Mouse (Mus musculus) lung, embryonic 16.5 days (tissue): ENCODE measurements around the gene Pou6f2. TPM values are rescaled to one million over a fixed set of nuclear protein-coding genes. Genes with fewer than 3 reads are reported as not detected.

Experiments
- ATAC-seq: fragments of 200-750 bp; cut with Nextera tagmentation; 2 replicates; pipeline ENCODE4 v1.8.0; 2017; ENCODE audit warnings: low read depth, mild to moderate bottlenecking, moderate library complexity
- H3K27ac ChIP-seq: fragments of 300-500 bp; sonication (generic); 2 replicates; pipeline ENCODE4 v1.5.1; 2014; ENCODE audit warnings: mild to moderate bottlenecking, control low read depth, low read length
- H3K27me3 ChIP-seq: fragments of 300-500 bp; sonication (generic); 2 replicates; pipeline ENCODE4 v1.6.1; 2014; ENCODE audit warnings: low read depth, low read length, mixed read lengths; ENCODE audit not compliant: control insufficient read depth, insufficient read depth
- H3K36me3 ChIP-seq: fragments of 300-500 bp; sonication (generic); 2 replicates; pipeline ENCODE4 v1.6.1; 2014; ENCODE audit warnings: low read length; ENCODE audit not compliant: control insufficient read depth, insufficient read depth
- H3K4me1 ChIP-seq: fragments of 300-500 bp; sonication (generic); replicated peaks from 2 replicates; pipeline ENCODE4 v1.6.1; 2014; ENCODE audit warnings: low read length, mixed read lengths; ENCODE audit not compliant: control insufficient read depth, insufficient read depth
- H3K4me2 ChIP-seq: fragments of 300-500 bp; sonication (generic); 2 replicates; pipeline ENCODE4 v1.6.1; 2014; ENCODE audit warnings: low read depth, low read length, control low read depth
- H3K4me3 ChIP-seq: fragments of 300-500 bp; sonication (generic); 2 replicates; pipeline ENCODE4 v1.5.1; 2014; ENCODE audit warnings: mild to moderate bottlenecking, low read length, control low read depth
- H3K9ac ChIP-seq: fragments of 300-500 bp; sonication (generic); 2 replicates; pipeline ENCODE4 v1.6.1; 2014; ENCODE audit warnings: low read length, control low read depth
- H3K9me3 ChIP-seq: fragments of 300-500 bp; sonication (generic); 2 replicates; pipeline ENCODE4 v1.6.1; 2016; ENCODE audit warnings: low read length; ENCODE audit not compliant: control insufficient read depth
- WGBS: fragments of 180-500 bp; shearing (Covaris S2); extraction: QIAGEN DNeasy Blood & Tissue Kit; methylation state at CpG from one replicate; pipeline ENCODE4 v1.1.7; 2014; 5-methylcytosine and 5-hydroxymethylcytosine counted together
- polyA plus RNA-seq: library from polyadenylated mRNA; unstranded; fragments of >200 nt; fragmentation: Nextera tagmentation; extraction: Ambion mirVana; gene quantifications from 2 replicates; pipeline ENCODE4 v1.2.1, GENCODE M21; 2015

Gene Pou6f2
- 0.26 and 0.29 TPM in 2 replicates for polyA plus RNA-seq

DNA sequence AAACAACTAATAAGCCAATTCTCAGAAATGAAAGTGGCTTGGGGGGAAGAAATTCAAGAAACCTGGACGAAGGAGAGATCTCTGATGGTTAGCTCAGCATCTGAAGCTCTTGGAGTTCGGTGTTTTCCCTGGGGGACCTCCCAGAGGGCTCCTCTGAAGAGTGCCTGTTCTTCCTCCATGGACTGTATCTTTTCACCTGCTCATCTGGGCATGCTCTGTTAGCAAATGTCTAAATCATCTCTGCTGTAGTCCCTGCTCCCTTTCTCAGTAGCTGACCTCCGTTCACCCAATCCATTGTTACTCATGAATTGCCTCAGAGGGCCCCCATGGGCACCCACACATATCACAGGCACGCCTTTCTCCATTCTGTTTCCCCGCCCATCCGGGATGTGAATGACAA lies at the start of gene Pou6f2:
Gene Pou6f2, minus strand, starts transcription at position 101 of the 400 bp plus-strand sequence.
- no peak for ATAC-seq
- H3K27me3 ChIP-seq, result no peaks in the 10 kb centered on the region
- H3K9ac ChIP-seq, result no peak within 1 kb of the TSS
- H3K4me1 ChIP-seq, result no peaks in the 10 kb centered on the region
- H3K4me2 ChIP-seq, result no peak within 1 kb of the TSS
- H3K9me3 ChIP-seq, result no peaks in the 10 kb centered on the region
- H3K27ac ChIP-seq, result no peak within 1 kb of the TSS
- 80% methylated on average over 6 of the region's 6 CpGs for WGBS
- H3K4me3 ChIP-seq, result no peak within 1 kb of the TSS
- H3K36me3 ChIP-seq, result no peaks in the 10 kb centered on the region

DNA sequence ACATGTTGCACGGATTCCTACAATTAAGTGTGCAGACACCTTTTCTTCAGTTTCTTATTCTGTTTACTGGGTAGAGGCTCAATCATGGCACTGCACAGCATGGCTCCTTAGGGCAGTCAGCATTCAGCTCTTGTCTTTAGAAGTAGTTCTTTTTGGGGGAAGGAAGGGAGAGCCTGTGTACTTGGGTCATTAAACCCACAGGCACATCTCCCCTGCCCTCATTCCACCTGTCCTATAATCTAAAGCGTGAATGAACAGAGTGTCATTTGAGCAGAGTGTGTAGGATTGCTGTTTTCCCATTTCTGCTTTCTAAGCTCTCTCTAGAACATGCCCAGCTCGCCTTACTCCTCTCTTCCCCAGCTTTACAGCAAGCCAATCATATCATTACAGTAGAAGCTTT lies 42.4 kb upstream of the Pou6f2 start:
- H3K9ac ChIP-seq, result no peak overlapping the region
- ATAC-seq, result no peak
- no peak overlapping the region for H3K27ac ChIP-seq
- H3K9me3 ChIP-seq, result no peaks in the 10 kb centered on the region
- no peak overlapping the region for H3K4me3 ChIP-seq
- WGBS, result 72% methylated on average over 3 of the region's 3 CpGs
- no peaks in the 10 kb centered on the region for H3K27me3 ChIP-seq
- H3K36me3 ChIP-seq, result no peaks in the 10 kb centered on the region
- H3K4me1 ChIP-seq, result no peaks in the 10 kb centered on the region
- H3K4me2 ChIP-seq, result no peak overlapping the region

DNA sequence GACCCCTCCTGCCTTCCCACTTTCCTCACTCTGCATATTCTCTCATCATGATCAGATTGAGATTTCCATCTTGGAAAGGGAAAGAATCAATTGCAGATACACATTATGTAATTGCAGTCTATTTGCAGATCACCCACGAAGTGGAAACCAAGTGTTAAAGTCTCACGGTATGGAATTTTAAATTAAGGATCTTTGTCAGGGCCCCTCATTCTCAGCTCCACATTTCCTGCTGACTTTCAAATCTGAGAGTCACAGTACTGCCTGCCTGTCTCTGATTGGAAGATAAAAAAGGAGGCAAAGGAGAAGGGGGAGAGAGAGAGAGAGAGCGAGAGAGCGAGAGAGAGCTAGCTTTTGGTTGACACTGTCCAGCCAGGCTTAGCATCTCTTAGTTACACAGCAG lies 9.8 kb downstream of the Pou6f2 start:
- no peak for ATAC-seq
- Histone ChIP-seq H3K4me1 (no peaks in the 10 kb centered on the region), H3K27ac (no peak overlapping the region), H3K9me3 (no peaks in the 10 kb centered on the region), H3K4me2 (no peak overlapping the region), H3K27me3 (no peaks in the 10 kb centered on the region), H3K4me3 (no peak overlapping the region), H3K9ac (no peak overlapping the region), H3K36me3 (no peaks in the 10 kb centered on the region)
- WGBS, result 84% methylated on average over 4 of the region's 4 CpGs

DNA sequence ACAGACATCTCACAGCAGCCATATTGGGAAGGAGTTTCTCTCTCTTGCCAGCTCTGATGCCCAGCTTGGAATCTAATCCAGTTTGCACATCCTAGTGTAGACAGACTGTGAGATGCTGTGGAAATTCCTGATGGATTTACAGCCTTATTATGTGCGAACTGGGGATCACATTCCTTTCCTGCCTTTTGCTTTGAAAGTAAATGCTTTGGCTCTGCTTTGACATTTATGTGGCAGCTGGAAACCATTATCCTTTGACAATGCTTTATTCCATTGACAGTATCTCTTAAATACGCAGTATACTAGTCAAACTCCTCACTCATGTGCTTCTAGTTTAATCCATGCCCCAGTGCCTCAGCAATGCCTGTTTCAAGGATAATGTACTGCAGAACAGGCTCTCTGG lies 34.1 kb downstream of the Pou6f2 start:
- Histone ChIP-seq H3K27me3 (no peaks in the 10 kb centered on the region), H3K4me1 (no peaks in the 10 kb centered on the region), H3K27ac (no peak overlapping the region), H3K9ac (no peak overlapping the region), H3K9me3 (no peaks in the 10 kb centered on the region), H3K36me3 (no peaks in the 10 kb centered on the region), H3K4me3 (no peak overlapping the region), H3K4me2 (no peak overlapping the region)
- 40% methylated on average over 2 of the region's 2 CpGs for WGBS
- ATAC-seq, result no peak

DNA sequence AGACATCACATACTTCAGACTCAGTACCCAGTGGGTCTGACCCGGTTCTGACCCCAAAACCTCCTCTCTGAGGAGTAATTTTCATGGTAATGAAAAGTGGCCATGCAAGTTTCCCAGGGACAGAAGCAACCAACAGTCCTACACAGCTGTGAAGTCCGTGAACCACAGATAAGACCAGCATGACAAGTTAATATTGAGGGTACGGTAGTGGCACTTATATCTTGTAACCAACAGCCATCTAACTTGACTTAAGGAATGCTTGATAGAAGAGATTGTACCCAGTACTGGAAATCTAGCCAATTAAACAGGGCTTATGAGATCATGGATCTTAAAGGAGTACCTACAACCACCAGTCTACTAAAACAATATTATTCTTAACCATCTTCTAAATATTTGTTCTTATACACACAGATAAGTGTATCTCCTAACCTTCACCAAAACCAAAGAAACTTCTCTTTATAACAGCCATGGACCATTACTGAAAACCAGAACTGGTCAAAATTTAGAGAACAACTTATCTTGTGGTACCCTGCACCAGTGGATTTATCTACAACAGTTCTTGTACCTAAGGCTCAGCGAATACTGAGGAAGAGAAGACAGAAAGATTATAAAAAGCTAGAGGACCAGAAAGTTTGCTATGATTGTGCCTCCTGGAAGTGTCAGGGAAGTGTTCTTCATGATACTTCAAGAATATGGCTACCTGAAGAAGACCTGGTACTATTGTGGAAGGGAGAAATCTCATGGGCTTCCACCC lies 52.7 kb downstream of the Pou6f2 start:
- Histone ChIP-seq H3K36me3 (no peaks in the 10 kb centered on the region), H3K9ac (no peak overlapping the region), H3K4me3 (no peak overlapping the region), H3K27ac (no peak overlapping the region), H3K4me2 (no peak overlapping the region), H3K27me3 (no peaks in the 10 kb centered on the region), H3K4me1 (no peaks in the 10 kb centered on the region), H3K9me3 (no peaks in the 10 kb centered on the region)
- 42% methylated on average over 4 of the region's 4 CpGs for WGBS
- no peak for ATAC-seq

DNA sequence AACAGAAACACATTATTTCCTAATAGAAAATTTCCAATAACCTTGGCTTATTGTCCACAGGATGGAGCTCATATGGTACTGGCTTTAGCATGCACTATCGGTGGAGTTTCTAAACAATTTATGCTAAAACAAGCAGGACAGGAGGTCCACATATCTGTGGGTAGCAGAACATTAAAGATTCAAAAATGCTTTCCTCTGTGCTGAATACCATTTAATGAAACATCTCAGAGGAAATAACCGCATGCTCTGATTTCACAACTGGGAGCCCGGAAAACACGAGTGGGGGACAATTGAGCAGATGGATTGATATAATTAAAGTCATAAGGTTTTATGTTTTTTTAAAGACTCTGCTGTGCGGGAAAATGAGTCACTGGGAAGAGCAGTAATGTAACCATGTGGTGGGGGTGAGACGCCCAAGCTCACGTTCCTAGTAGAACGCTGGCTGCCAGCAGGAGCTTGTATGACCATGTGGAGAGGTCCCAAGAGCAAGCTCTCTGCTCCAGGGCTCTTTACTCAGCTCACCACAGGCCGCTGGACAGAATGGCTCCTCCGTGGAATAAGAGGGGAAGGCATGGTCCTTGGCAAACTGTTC lies 58.5 kb downstream of the Pou6f2 start:
- Histone ChIP-seq H3K27me3 (no peaks in the 10 kb centered on the region), H3K4me3 (no peak overlapping the region), H3K4me1 (no peaks in the 10 kb centered on the region), H3K36me3 (no peaks in the 10 kb centered on the region), H3K4me2 (no peak overlapping the region), H3K9ac (no peak overlapping the region), H3K9me3 (no peaks in the 10 kb centered on the region), H3K27ac (no peak overlapping the region)
- 68% methylated on average over 10 of the region's 10 CpGs for WGBS
- no peak for ATAC-seq

DNA sequence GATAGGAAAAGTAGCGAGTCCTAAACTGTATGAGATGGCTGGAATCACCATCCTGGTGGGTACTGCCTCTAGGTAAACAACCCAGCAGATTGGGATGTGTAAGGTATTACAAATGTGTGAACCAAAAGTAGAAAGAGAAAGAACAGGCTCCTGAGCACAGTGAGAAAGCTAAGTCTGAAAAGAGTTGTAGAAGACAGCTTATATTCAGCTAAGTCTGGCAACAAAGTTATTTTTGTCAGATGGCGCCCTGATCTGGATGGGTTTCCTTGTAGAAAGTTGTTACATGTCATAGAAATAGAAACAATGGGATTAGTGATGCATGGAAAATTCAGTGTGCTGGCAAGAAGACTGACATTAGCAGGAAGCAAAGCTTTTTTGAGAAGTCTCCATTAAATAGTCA lies 59.5 kb downstream of the Pou6f2 start:
- 71% methylated on average over 2 of the region's 2 CpGs for WGBS

DNA sequence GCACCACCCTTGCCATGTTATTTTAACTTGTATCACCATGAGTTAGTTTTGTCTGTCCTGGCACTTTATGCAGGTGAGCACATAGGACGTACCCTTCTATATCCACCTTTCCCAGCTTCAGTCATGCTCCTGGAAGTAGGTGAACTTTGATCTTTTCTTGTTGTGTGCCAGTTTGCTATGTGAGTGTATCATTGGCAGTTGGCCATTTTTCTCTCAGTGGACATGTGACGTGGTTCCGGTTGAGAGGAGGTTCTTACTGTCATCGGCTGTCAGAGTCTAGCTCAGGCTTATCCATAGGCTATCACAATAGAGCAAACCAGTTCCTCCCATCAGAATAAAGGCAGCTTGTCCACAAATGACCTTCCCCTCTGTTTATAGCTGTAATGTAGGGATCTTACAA lies 63.5 kb downstream of the Pou6f2 start:
- no peak overlapping the region for H3K9ac ChIP-seq
- no peaks in the 10 kb centered on the region for H3K27me3 ChIP-seq
- 81% methylated on average over 4 of the region's 4 CpGs for WGBS

More for the DNA sequence above, 59.5 kb downstream of the Pou6f2 start:
- Histone ChIP-seq H3K27ac (no peak overlapping the region), H3K4me2 (no peak overlapping the region), H3K9ac (no peak overlapping the region), H3K4me1 (no peaks in the 10 kb centered on the region), H3K4me3 (no peak overlapping the region), H3K27me3 (no peaks in the 10 kb centered on the region), H3K36me3 (no peaks in the 10 kb centered on the region), H3K9me3 (no peaks in the 10 kb centered on the region)
- ATAC-seq, result no peak

DNA sequence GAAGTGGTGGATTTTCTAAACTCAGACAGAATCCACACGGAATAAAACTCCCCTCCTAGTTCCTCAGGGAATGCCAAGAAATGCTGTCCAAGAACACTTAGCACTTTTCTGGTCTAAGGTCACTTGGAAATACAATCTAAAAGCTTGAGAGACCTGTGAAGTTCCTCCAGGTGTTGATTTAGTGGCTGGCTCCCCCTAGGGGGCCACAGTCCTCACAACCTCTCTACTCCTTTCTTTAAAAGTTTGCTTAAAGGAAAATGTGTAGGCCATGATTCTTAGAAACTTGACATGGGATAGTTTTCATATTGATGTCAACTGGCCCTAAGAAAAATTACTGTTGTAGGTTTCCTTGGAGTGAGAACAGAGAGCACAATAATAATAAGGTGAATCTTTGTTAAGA lies 64.9 kb downstream of the Pou6f2 start:
- no peak for ATAC-seq
- WGBS, result 6% methylated on average over 1 of the region's 1 CpGs
- Histone ChIP-seq H3K9me3 (no peaks in the 10 kb centered on the region), H3K4me2 (no peak overlapping the region), H3K27ac (no peak overlapping the region), H3K4me3 (no peak overlapping the region), H3K27me3 (no peaks in the 10 kb centered on the region), H3K9ac (no peak overlapping the region), H3K4me1 (no peaks in the 10 kb centered on the region), H3K36me3 (no peaks in the 10 kb centered on the region)

More for the DNA sequence above, 63.5 kb downstream of the Pou6f2 start:
- H3K4me1 ChIP-seq, result no peaks in the 10 kb centered on the region
- H3K4me3 ChIP-seq, result no peak overlapping the region
- H3K27ac ChIP-seq, result no peak overlapping the region
- H3K9me3 ChIP-seq, result no peaks in the 10 kb centered on the region
- H3K36me3 ChIP-seq, result no peaks in the 10 kb centered on the region
- no peak for ATAC-seq
- no peak overlapping the region for H3K4me2 ChIP-seq
